Mouse (Mus musculus) kidney, adult 2 months (tissue): ENCODE results near the gene Dis3l2.

Source experiments
- CTCF ChIP-seq: fragments of 200-500 bp; conservative IDR thresholded peaks from 2 replicates; pipeline ENCODE4 v1.5.1; 2011; ENCODE audit warnings: low read depth, mild to moderate bottlenecking, control low read depth, low read length, moderate library complexity, mixed read lengths; ENCODE audit not compliant: insufficient read depth, insufficient read length
- POLR2A ChIP-seq: fragments of 200-500 bp; IDR thresholded peaks from one replicate; pipeline ENCODE4 v1.6.1; 2011; ENCODE audit warnings: low read depth, low read length, control low read depth

GRCm38 (mm10) chr1:86703300-86703964 lies at the start of gene Dis3l2:
- no peak for TF ChIP-seq POLR2A
- no peak for TF ChIP-seq CTCF
